Comparison of ENCODE assay signal across 10 mouse cellular contexts in genomic region chr5:151055426-151056090, GRCm38 (mm10).
DNase-seq lines count a peak whose midpoint lies in the region; ATAC-seq and TF ChIP-seq lines count a peak whose summit lies in the region.
"Had no signal": no experiment of that assay in that cellular context is flagged by ENCODE, and none has a peak within 500 bp of the region (broad histone marks: within the 10 kb centered on the region; RNA-seq: fewer than 3 reads in every experiment).

No protein-coding gene starts in this region.

- H3K9ac ChIP-seq in intestine, embryonic 14.5 days (ENCODE audit: low read length), result no peak overlapping the region
- no peak overlapping the region for H3K9ac ChIP-seq in intestine, embryonic 15.5 days
- H3K9ac ChIP-seq in midbrain, embryonic 16.5 days (ENCODE audit: low read depth, low read length), result no peak overlapping the region
- no peak overlapping the region for H3K9ac ChIP-seq in midbrain, embryonic 15.5 days
- no peak overlapping the region for H3K9ac ChIP-seq in stomach, embryonic 15.5 days
- H3K9ac ChIP-seq: heart, embryonic 15.5 days had no signal

- no peaks in the 10 kb centered on the region for H3K27me3 ChIP-seq in intestine, embryonic 14.5 days (replicated peaks; ENCODE audit: control insufficient read depth, insufficient read depth, low read length)
- no peaks in the 10 kb centered on the region for H3K27me3 ChIP-seq in intestine, embryonic 15.5 days (replicated peaks)
- H3K27me3 ChIP-seq in midbrain, embryonic 16.5 days (ENCODE audit: control insufficient read depth, insufficient read depth, low read depth, low read length), result no peaks in the 10 kb centered on the region
- H3K27me3 ChIP-seq in midbrain, embryonic 15.5 days (replicated peaks), result no peaks in the 10 kb centered on the region
- no peaks in the 10 kb centered on the region for H3K27me3 ChIP-seq in stomach, embryonic 15.5 days (replicated peaks)
- H3K27me3 ChIP-seq: heart, embryonic 15.5 days had no signal

- ATAC-seq in intestine, embryonic 14.5 days (replicated peaks; ENCODE audit: low FRiP score, low TSS enrichment, low read depth), result no peak
- ATAC-seq in intestine, embryonic 15.5 days, result no peak
- ATAC-seq in midbrain, embryonic 16.5 days, result no peak
- ATAC-seq in midbrain, embryonic 15.5 days (replicated peaks), result no peak
- ATAC-seq in stomach, embryonic 15.5 days (ENCODE audit: insufficient read depth, low FRiP score, low read depth), result no peak

- no peak for DNase-seq in intestine, embryonic 14.5 days (ENCODE audit: low spot score)
- DNase-seq in frontal cortex, adult 2 months (ENCODE audit: extremely low spot score in 1 of 2, low spot score in 1 of 2), result no peak
- no peak for DNase-seq in kidney, postnatal 25 days
- DNase-seq: adrenal gland, postnatal 10 days had no signal

- 86% methylated on average over 11 of the region's 11 CpGs for WGBS in intestine, embryonic 14.5 days
- 86% methylated on average over 11 of the region's 11 CpGs for WGBS in intestine, embryonic 15.5 days
- WGBS in midbrain, embryonic 16.5 days, result 95% methylated on average over 11 of the region's 11 CpGs
- 93% methylated on average over 11 of the region's 11 CpGs for WGBS in midbrain, embryonic 15.5 days
- 86% methylated on average over 11 of the region's 11 CpGs for WGBS in stomach, embryonic 15.5 days

- no peak for TF ChIP-seq POLR2A in cortical plate, adult 2 months (IDR thresholded peaks at IDR 0.05; ENCODE audit: extremely low read depth, insufficient read depth, low read length)

- H3K9me3 ChIP-seq in intestine, embryonic 14.5 days (ENCODE audit: control insufficient read depth, low read length), result 0 out of 2 replicates have a peak, but pooled peaks cover 6% of the 10 kb centered on the region
- H3K9me3 ChIP-seq in intestine, embryonic 15.5 days, result no peaks in the 10 kb centered on the region
- H3K9me3 ChIP-seq in midbrain, embryonic 16.5 days (replicated peaks; ENCODE audit: control insufficient read depth, low read length, poor library complexity, severe bottlenecking), result no peaks in the 10 kb centered on the region
- no peaks in the 10 kb centered on the region for H3K9me3 ChIP-seq in midbrain, embryonic 15.5 days
- no peaks in the 10 kb centered on the region for H3K9me3 ChIP-seq in stomach, embryonic 15.5 days
- H3K9me3 ChIP-seq: heart, embryonic 15.5 days had no signal

- H3K4me1 ChIP-seq in intestine, embryonic 14.5 days (replicated peaks; ENCODE audit: control insufficient read depth, insufficient read depth, low read length), result peaks cover 34% of the 10 kb centered on the region
- H3K4me1 ChIP-seq in intestine, embryonic 15.5 days (replicated peaks), result peaks cover 11% of the 10 kb centered on the region
- peaks cover 2% of the 10 kb centered on the region; the same call in 1 of the 2 replicates for H3K4me1 ChIP-seq in midbrain, embryonic 16.5 days (ENCODE audit: control insufficient read depth, insufficient read depth, low read length)
- peaks cover 3% of the 10 kb centered on the region; the same call in 1 of the 2 replicates for H3K4me1 ChIP-seq in midbrain, embryonic 15.5 days
- H3K4me1 ChIP-seq in cortical plate, adult 2 months (ENCODE audit: control insufficient read depth, insufficient read depth, low read length), result peaks cover 5% of the 10 kb centered on the region
- H3K4me1 ChIP-seq in stomach, embryonic 15.5 days, result peaks cover 10% of the 10 kb centered on the region; the same call in 1 of the 2 replicates

- peaks cover 29% of the 10 kb centered on the region for H3K36me3 ChIP-seq in intestine, embryonic 14.5 days (ENCODE audit: control insufficient read depth, insufficient read depth, low read length)
- H3K36me3 ChIP-seq in intestine, embryonic 15.5 days, result peaks cover 10% of the 10 kb centered on the region
- no peaks in the 10 kb centered on the region for H3K36me3 ChIP-seq in midbrain, embryonic 16.5 days (ENCODE audit: control insufficient read depth, insufficient read depth, low read length)
- no peaks in the 10 kb centered on the region for H3K36me3 ChIP-seq in midbrain, embryonic 15.5 days (replicated peaks)
- H3K36me3 ChIP-seq in stomach, embryonic 15.5 days, result peaks cover 10% of the 10 kb centered on the region

- no peak for TF ChIP-seq CTCF in cortical plate, adult 2 months (IDR thresholded peaks at IDR 0.05; ENCODE audit: extremely low read depth, insufficient read depth, low read length)

- no peak overlapping the region for H3K4me3 ChIP-seq in intestine, embryonic 14.5 days (ENCODE audit: low read depth, low read length)
- no peak overlapping the region for H3K4me3 ChIP-seq in intestine, embryonic 15.5 days (replicated peaks)
- H3K4me3 ChIP-seq in midbrain, embryonic 16.5 days (ENCODE audit: low read depth, low read length), result no peak overlapping the region
- H3K4me3 ChIP-seq in midbrain, embryonic 15.5 days, result no peak overlapping the region
- no peak overlapping the region for H3K4me3 ChIP-seq in cortical plate, adult 2 months (ENCODE audit: insufficient read depth, low read length)
- H3K4me3 ChIP-seq in stomach, embryonic 15.5 days (replicated peaks), result no peak overlapping the region

- no peak overlapping the region for H3K4me2 ChIP-seq in intestine, embryonic 14.5 days (ENCODE audit: low read length)
- no peak overlapping the region for H3K4me2 ChIP-seq in intestine, embryonic 15.5 days (replicated peaks)
- no peak overlapping the region for H3K4me2 ChIP-seq in midbrain, embryonic 16.5 days (ENCODE audit: low read length)
- no peak overlapping the region for H3K4me2 ChIP-seq in midbrain, embryonic 15.5 days
- H3K4me2 ChIP-seq in stomach, embryonic 15.5 days, result no peak overlapping the region

- peak overlapping the region; percentile 51; the same call in 1 of the 2 replicates for H3K27ac ChIP-seq in intestine, embryonic 14.5 days (ENCODE audit: low read depth)
- no peak overlapping the region for H3K27ac ChIP-seq in intestine, embryonic 15.5 days
- peak overlapping the region; percentile 51; the same call in 1 of the 2 replicates for H3K27ac ChIP-seq in midbrain, embryonic 16.5 days (ENCODE audit: low read length)
- no peak overlapping the region for H3K27ac ChIP-seq in midbrain, embryonic 15.5 days
- 0 out of 2 replicates have a peak overlapping the region, but pooled peaks have one; percentile 15 for H3K27ac ChIP-seq in cortical plate, adult 2 months (ENCODE audit: insufficient read depth, low read length)
- 0 out of 2 replicates have a peak overlapping the region, but pooled peaks have one; percentile 67 for H3K27ac ChIP-seq in stomach, embryonic 15.5 days

Comparison
In these comparisons a context has a peak if more than half of its experiments do, and no peak if none do; other contexts are left out.
1. H3K27ac ChIP-seq: peak in intestine, embryonic 14.5 days (single experiment), midbrain, embryonic 16.5 days (single experiment), cortical plate, adult 2 months (single experiment) and stomach, embryonic 15.5 days (single experiment); none in intestine, embryonic 15.5 days (single experiment) and midbrain, embryonic 15.5 days (single experiment).